Mouse (Mus musculus): ENCODE results near the gene Phrf1. TPM values are rescaled to one million over a fixed set of nuclear protein-coding genes. Genes with fewer than 3 reads are reported as not detected.
"Not testable (repeated sequence)": the region's sequence is repeated elsewhere in the genome, so short reads cannot be mapped to it uniquely, and the experiment has no call there.

Gene Phrf1
- total RNA-seq, 2 experiments from 2014 or later = 71.6 to 72.7 TPM

DNA sequence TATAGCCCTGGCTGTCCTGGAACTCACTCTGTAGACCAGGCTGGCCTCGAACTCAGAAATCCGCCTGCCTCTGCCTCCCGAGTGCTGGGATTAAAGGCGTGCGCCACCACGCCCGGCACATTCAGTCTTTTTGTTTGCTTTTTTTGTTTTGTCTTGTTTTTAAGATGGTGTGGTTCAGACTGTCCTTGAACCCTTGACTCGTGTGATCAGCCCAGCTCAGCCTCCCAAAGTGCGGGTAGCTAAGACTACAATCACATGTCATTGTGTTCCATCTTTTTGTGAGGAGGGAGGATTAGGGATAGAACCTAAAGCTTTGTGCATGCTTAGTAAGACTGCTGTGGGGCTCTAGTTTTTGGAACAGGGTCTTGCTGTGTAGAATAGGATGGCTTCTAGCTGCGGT, 3.0 kb downstream of the Phrf1 start:
- DNase-seq (ENCODE audit: low spot score in 2 of 2) = no peak

GRCm38 (mm10) chr7:141250486-141250885, 21.9 kb downstream of the Phrf1 start:
- DNase-seq (ENCODE audit: low spot score in 2 of 2) = not testable (repeated sequence)

DNA sequence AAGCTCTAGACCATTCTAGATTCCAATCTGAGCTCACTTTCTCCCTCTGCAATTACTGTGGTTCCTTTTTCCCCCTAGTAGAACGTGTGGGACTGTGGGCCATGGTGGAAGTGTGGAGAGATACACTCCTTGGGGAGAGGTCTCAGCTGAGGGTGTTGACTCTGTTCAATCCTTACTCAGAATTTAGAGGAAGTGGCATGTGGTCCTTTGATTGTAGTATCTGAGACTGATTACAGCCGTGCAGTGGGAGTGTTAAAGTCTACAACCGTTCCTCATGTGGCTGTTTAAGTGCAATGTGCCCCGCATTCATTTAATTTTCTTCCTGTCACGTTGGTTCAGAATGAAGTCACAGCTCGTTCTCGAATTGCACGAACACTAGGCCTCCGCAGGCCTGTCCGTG, 27.6 kb downstream of the Phrf1 start:
- DNase-seq (ENCODE audit: low spot score in 2 of 2) = no peak

DNA sequence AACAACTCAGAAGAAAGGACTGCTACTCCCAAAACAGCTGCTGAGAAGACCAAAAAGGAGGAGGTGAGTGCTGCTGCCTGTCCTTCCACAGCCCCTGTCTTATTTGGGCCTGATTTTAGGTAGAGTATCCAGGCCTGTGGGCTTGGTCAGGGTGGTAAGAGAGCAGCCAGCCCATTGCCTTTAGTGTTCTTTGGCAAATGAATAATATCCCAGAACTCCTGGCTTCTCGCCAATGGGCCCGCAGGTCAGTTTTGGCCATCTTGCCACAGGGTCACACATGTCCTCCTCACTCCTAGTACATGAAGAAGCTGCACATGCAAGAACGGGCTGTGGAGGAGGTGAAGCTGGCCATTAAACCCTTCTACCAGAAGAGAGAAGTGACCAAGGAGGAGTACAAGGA, 32.9 kb downstream of the Phrf1 start:
- no peak for DNase-seq (ENCODE audit: low spot score in 2 of 2)

DNA sequence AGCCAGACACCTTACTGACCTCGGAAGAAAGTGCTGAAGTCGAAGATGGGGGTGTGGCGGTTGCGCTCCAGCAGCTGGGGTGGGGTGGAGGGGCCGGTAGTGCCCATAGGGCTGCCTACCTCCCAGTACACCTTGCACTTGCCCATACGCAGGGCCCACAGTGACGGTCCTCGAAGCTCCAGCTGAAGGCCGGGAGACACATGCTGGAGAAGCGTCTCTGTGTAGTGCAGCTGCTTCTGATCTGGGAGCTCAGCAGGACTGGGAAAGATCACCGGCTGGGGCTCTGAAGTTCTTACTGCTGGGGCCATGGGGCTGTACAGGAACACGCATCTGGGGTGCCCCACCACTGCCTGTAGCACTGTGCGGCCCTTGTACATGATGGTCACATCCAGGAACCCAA, 35.1 kb downstream of the Phrf1 start:
- DNase-seq (ENCODE audit: low spot score in 2 of 2) = no peak

DNA sequence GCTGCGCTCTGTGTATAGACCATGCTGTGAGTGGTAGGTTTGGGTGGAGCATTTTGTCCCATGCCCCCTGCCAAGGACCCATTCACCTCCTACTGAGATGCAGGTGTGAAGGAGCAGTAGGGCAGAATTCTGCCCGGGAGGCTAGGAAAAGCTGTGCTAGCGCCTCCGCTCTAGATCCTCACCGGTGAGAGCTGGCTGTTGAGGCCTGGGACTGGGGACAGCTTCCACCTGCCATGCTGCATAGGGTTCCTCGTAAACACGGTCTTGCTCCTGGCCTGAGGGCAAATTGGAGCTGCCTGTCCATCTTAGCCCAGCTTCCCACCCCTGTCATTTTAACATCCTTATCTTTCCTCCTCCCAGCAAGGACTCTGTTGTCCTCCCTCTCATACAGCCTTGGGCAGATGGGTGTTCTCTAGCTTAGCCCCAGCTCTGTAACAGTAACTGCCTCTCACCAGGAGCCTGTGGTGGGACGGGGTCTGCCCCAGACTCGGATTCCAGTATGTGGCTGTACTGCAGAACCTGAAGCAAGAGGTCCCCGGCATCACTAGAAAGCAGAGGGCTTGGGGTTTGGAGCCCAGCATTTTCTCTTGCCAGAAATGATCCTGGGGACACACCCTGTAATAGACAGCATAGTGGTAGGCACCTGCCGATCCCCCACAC, 35.6 kb downstream of the Phrf1 start:
- DNase-seq (ENCODE audit: low spot score in 2 of 2) = no peak

- DNase-seq (ENCODE audit: low spot score in 2 of 2) = peak in 1 of 2 experiments; percentile 42
These were observed 36.3 kb downstream of the Phrf1 start for GRCm38 (mm10) chr7:141264761-141265410.

DNA sequence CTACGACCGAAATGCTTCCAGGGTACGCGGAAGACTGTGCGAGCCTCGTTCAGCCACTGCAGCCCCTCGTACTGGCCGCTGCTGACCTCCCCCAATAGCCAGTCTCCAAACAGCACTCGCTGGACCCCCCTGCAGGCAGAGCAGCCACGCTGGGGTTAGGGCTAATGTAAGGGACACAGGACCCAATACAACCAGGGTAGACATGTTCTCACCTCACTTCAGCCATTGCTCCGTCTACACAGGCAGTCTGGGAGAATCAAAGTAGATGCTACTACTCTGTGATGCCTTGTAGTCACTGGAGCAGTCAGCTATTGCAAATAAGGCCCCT, 36.8 kb downstream of the Phrf1 start:
- DNase-seq (ENCODE audit: low spot score in 2 of 2) = no peak

DNA sequence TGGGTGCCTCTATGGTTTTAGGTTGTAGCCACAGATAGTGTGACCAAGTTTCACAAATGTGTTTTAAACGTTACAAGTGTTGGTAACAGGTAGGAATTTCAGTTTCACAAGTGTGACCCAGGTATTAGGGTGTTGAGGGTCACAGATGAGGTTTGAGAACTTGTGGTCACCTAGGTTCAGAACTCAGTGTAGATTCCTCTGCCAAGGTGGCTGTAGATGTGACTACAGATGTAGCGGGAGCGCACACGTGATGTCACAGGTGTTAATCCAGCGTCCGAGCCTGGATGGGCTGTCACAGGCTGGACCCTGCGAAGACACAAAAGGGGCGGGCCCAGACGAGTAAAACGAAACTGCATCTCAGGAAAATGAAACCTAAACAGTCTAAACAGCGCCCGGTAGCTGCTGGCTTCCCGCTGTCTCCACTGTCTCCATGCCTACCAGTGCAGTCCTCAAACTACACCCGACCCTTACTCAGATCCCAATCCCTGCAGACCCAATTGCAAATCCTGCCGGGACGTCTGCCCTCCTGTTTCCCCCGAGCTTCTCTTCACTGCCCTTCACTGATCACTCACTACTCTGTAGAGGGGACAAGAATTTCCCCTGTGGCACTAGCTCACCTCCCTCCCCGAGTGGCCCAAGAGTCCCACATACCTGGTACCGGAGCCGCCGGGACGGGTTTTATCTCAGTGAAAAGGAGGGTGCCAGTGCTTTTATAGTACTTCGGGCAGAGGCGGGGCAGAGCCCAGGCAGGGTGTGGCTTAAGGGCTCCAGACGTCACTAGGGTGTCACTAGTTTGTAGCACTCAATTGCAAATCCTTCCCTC, 37.4 kb downstream of the Phrf1 start, which contains the start of gene Irf7:
Gene Irf7, minus strand, starts transcription at position 743 of the 823 bp plus-strand sequence.
- DNase-seq (ENCODE audit: low spot score in 2 of 2) = peak in 1 of 2 experiments; percentile 29

GRCm38 (mm10) chr7:141268466-141269272, 40.1 kb downstream of the Phrf1 start:
- no peak for DNase-seq (ENCODE audit: low spot score in 2 of 2)

GRCm38 (mm10) chr7:141269273-141269545, 40.6 kb downstream of the Phrf1 start:
- DNase-seq (ENCODE audit: low spot score in 2 of 2) = no peak

GRCm38 (mm10) chr7:141270631-141271030, 42.0 kb downstream of the Phrf1 start:
- no peak for DNase-seq (ENCODE audit: low spot score in 2 of 2)

- DNase-seq (ENCODE audit: low spot score in 2 of 2) = no peak
These were observed 46.8 kb downstream of the Phrf1 start for GRCm38 (mm10) chr7:141275356-141275755.

GRCm38 (mm10) chr7:141276546-141276945, 48.0 kb downstream of the Phrf1 start, which contains the start of gene Cdhr5:
Cdhr5 (minus strand) TSS chr7:141276786.
- DNase-seq (ENCODE audit: low spot score in 2 of 2) = no peak

GRCm38 (mm10) chr7:141277701-141278678, 49.4 kb downstream of the Phrf1 start:
- DNase-seq (ENCODE audit: low spot score in 2 of 2) = no peak

- DNase-seq (ENCODE audit: low spot score in 2 of 2) = peak in 1 of 2 experiments; percentile 31
These were observed 50.4 kb downstream of the Phrf1 start, which contains the start of gene Sct for GRCm38 (mm10) chr7:141278766-141279590. Sct (minus strand) TSS chr7:141279133.

- no peak for DNase-seq (ENCODE audit: low spot score in 2 of 2)
These were observed 52.9 kb downstream of the Phrf1 start for GRCm38 (mm10) chr7:141281442-141281841.

- no peak for DNase-seq (ENCODE audit: low spot score in 2 of 2)
These were observed 54.2 kb downstream of the Phrf1 start for GRCm38 (mm10) chr7:141282756-141283155.

DNA sequence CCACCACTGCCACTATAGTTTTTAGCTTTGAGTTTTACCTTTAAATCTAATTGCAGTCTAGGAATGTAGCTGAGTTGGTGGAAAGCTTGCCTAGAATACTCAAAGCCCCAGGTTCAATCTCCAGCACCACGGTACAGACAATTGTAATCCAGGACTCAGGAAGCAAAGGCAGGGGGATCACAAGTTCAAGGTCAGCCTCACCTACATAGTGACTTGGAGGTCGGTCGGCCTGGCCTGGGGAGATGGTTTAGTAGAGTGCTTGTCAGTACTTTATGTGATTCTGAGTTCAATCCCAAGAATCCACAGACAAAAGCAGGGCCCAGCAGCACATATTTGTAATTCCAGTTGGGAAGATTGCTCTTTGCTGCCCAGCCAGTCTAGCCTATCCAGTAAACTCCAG, 59.5 kb downstream of the Phrf1 start:
- DNase-seq (ENCODE audit: low spot score in 2 of 2) = no peak

Measured in layer of hippocampus, postnatal 10 days (tissue).